Mouse (Mus musculus) liver, embryonic 14 days (tissue): ENCODE data around the gene Olfr1080. TPM values are rescaled to one million over a fixed set of nuclear protein-coding genes. Genes with fewer than 3 reads are reported as not detected.

ENCODE experiments used
- polyA plus RNA-seq: library from polyadenylated mRNA; depleted of rRNA; stranded (reverse); fragments of >200 nt; gene quantifications from 2 replicates; pipeline ENCODE4 v1.2.3, GENCODE M21; 2012; rRNA removed

Gene Olfr1080
- polyA plus RNA-seq: not detected in 2 replicates

GRCm38 (mm10) chr2:86558135-86558534, at the start of gene Olfr1080:
Gene Olfr1080, minus strand, starts transcription at chr2:86558235.

GRCm38 (mm10) chr2:86598866-86599265, 40.8 kb upstream of the Olfr1080 start, which contains the start of gene Olfr1082:
Gene Olfr1082, minus strand, starts transcription at chr2:86598966.

GRCm38 (mm10) chr2:86542380-86542779, 15.7 kb downstream of the Olfr1080 start, which contains the start of gene Olfr1079:
Gene Olfr1079, minus strand, starts transcription at chr2:86542480.

GRCm38 (mm10) chr2:86508161-86508560, 49.9 kb downstream of the Olfr1080 start, which contains the start of gene Olfr1076:
Gene Olfr1076, plus strand, starts transcription at chr2:86508461.

Other genes with a start within 250 kb of the Olfr1080 start
- not detected in 2 replicates for gene Olfr1053, start 243.0 kb downstream of the Olfr1080 start, polyA plus RNA-seq
- gene Olfr1054, start 222.8 kb downstream of the Olfr1080 start, polyA plus RNA-seq: not detected in 2 replicates
- gene Olfr1055, start 208.0 kb downstream of the Olfr1080 start, polyA plus RNA-seq: not detected in 2 replicates
- gene Olfr1056, start 195.8 kb downstream of the Olfr1080 start, polyA plus RNA-seq: not detected in 2 replicates
- not detected in 2 replicates for gene Olfr1057, start 179.8 kb downstream of the Olfr1080 start, polyA plus RNA-seq
- gene Olfr1058, start 169.7 kb downstream of the Olfr1080 start, polyA plus RNA-seq: not detected in 2 replicates
- gene Olfr1061, start 144.2 kb downstream of the Olfr1080 start, polyA plus RNA-seq: not detected in 2 replicates
- gene Olfr1062, start 131.5 kb downstream of the Olfr1080 start, polyA plus RNA-seq: not detected in 2 replicates
- not detected in 2 replicates for gene Olfr1065, start 107.6 kb downstream of the Olfr1080 start, polyA plus RNA-seq
- not detected in 2 replicates for gene Olfr1066, start 102.0 kb downstream of the Olfr1080 start, polyA plus RNA-seq
- gene Olfr228, start 70.8 kb downstream of the Olfr1080 start, polyA plus RNA-seq: not detected in 2 replicates
- gene Olfr1076, start 49.8 kb downstream of the Olfr1080 start, polyA plus RNA-seq: not detected in 2 replicates
- not detected in 2 replicates for gene Olfr1079, start 15.8 kb downstream of the Olfr1080 start, polyA plus RNA-seq
- not detected in 2 replicates for gene Olfr1082, start 40.7 kb upstream of the Olfr1080 start, polyA plus RNA-seq
- not detected in 2 replicates for gene Olfr1084, start 81.5 kb upstream of the Olfr1080 start, polyA plus RNA-seq
- gene Olfr1085, start 103.8 kb upstream of the Olfr1080 start, polyA plus RNA-seq: not detected in 2 replicates
- not detected in 2 replicates for gene Olfr1086, start 121.9 kb upstream of the Olfr1080 start, polyA plus RNA-seq
- gene Olfr1087, start 140.2 kb upstream of the Olfr1080 start, polyA plus RNA-seq: not detected in 2 replicates
- not detected in 2 replicates for gene Olfr1089, start 175.5 kb upstream of the Olfr1080 start, polyA plus RNA-seq
- not detected in 2 replicates for gene Olfr1090, start 200.8 kb upstream of the Olfr1080 start, polyA plus RNA-seq
- not detected in 2 replicates for gene Olfr1093, start 224.2 kb upstream of the Olfr1080 start, polyA plus RNA-seq